Mouse (Mus musculus) heart, adult 9 months (tissue): ENCODE measurements around the gene Ugt1a8.
A peak's percentile ranks its signal among the peaks of the same experiment; 100 is the strongest.

Source experiments
- DNase-seq, 2 experiments: peaks; one replicate each; pipeline ENCODE4 v3.0.0; 2022; ENCODE audit warnings: low spot score in 2 of 2

Ugt1a8 gene

DNA sequence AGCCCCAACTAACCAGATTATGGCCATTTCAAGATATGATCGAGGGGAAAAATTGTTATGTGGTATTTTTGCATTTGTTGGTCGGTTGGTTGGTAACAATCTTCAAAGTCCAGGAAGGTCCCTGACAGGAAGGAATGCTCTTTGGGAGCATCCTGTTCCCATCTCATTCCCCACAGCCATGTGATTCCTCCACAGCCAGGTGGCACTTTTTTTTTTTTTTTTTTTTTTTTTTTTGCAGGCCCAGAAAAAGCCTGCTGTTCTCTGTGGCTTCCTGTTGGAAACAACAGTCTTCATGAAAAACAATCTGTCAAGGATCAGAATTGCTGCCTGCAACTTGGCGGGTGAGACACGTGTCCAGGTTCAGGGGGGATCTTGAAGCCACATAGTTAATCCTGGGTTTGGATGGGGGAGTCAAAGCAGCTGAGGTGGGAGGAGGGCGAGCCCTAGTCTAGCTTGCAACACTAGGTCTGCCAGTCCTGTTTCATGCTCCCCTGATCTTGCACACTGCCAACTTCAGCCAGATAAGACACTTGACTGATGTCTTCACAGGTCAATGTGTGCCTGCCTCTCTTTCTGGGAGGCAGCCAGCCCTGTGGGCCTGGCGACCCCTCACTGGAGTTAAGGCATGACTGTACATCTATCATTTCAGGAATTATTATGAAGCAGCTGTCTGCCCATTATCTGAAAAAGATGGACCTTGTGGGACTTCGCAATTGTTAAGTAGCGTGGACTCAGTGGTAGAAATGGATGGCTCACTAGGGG is 171.4 kb downstream of the Ugt1a8 start:
- no peak for DNase-seq

DNA sequence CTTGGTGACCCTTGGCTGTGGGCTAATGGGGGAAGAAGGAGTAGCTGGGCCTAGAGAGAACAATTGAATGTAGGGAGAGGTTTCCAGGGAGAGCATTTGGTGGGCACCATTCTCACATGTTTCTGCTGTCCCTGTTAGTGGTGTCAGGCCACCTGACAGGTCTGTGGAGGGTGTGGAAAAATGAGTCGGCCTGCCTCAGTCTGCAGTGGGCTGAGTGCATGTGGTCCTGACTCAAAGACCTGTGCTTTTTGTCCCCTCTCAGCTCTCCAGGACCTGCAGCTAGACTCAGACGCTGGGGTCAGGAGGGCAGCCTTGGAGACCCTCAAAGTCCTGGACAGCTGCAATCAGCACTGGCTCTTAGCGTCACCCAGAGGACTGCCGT is 172.0 kb downstream of the Ugt1a8 start:
- DNase-seq = no peak

- no peak for DNase-seq
Observed at GRCm38 (mm10) chr1:88260114-88260513, 172.5 kb downstream of the Ugt1a8 start.

DNA sequence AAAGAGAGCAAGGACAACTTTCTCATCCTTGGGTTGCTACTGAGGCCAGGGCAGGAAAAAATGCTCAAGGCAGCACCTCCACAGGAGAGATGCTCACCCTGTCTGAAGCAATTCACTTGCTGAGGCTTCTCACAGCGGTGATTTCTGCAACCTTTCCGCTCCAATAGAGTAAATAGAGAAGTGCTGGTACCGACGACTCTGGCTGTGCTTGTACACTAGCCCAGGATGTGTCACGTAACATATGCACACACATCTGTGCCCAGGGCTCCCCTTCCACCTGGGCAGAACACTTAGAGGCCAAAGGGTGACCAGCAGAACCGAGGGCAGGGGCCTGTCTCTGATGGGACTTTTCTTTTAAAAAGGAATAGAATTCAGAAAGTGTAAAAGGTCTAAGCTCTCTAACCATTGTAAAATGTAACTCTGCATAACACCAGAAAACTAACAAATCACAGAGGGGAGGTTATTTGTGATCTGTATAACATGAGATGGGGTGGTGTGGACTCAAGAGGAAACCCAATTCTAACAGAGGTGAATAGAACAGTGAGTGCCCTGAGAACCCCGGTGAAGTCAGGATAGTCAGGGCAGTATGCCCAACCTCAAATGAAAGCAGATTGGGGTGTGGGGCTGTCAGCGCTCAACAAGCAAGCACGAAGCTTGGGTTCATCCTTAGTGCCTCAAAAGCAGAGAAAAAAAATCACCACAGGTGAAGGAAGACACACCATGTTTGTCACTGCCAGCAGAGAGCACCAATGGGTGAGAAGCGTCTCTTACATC is 173.2 kb downstream of the Ugt1a8 start:
- DNase-seq = no peak

- no peak for DNase-seq
Observed at GRCm38 (mm10) chr1:88261706-88262105, 174.1 kb downstream of the Ugt1a8 start.

GRCm38 (mm10) chr1:88262255-88262654 is 174.6 kb downstream of the Ugt1a8 start:
- peak in 1 of 2 experiments; percentile 30 for DNase-seq

- DNase-seq = no peak
Observed at GRCm38 (mm10) chr1:88262961-88263360, 175.3 kb downstream of the Ugt1a8 start.

GRCm38 (mm10) chr1:88263778-88264177 is 176.2 kb downstream of the Ugt1a8 start:
- no peak for DNase-seq

DNA sequence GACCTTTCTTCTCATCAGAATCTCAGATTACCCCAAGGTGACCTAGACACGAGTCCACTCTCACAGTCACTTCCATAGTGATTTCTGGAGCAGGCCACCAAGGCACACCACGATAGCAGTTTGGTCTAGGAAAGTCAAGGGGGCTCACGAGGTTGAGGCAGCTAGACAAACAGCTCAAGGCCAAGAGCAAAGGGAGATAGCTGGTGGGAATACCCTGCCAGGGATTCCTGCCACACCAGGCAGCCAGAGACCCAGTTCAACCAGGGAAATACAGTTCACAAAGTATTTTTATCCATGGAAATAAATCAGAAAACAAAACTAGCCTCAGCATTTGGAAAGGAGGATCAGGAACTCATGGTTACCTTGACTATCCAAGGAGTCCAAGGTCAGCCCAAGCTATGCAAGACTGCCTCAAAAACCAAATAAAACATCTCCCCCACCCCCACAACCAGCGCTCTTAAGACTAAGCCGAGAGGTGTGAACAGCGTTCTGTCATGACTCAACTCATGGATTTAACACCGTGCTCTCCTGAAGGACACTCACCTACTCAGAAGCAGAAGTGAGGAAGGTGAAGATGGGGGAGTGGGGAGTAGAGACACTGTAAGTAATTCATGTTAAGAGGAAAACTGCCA is 176.7 kb downstream of the Ugt1a8 start:
- no peak for DNase-seq

DNA sequence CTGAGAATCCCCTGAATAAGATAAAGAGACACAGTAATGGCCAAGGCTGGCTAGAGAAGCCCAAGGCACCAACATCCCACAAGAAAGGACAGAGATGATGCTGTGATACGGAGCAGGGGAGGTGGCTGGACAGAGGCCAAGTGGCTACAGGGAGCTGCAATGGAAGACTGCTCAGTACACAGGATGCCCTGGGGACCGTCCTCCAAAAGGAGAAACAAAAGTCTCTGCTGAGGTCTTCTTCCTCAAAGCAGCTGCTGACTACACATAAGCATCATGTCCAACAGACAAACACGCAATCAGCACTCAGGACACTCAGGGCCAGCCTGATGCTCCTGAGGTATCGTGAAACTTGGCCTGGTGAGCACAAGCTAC is 177.2 kb downstream of the Ugt1a8 start:
- DNase-seq = no peak

DNA sequence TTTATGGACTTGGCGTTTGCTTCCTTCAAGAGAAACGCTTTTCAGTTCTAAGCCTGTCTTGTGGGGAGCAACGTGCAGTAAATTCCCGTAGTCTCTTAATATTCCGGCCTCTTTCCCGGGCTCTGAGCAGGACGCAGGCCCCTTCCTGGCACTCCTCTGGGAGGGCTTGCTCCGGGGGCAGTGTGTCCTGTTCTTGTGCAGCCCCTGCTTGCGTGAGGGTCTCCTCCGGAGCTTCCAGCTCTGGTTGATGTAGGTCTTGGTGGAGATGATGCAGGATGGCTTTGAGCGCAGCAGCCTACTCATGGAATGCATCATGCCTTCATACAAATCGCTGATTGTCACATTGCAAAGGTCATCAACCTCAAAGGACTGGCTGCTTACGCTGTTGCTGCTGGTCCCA is 178.5 kb downstream of the Ugt1a8 start:
- DNase-seq = no peak

DNA sequence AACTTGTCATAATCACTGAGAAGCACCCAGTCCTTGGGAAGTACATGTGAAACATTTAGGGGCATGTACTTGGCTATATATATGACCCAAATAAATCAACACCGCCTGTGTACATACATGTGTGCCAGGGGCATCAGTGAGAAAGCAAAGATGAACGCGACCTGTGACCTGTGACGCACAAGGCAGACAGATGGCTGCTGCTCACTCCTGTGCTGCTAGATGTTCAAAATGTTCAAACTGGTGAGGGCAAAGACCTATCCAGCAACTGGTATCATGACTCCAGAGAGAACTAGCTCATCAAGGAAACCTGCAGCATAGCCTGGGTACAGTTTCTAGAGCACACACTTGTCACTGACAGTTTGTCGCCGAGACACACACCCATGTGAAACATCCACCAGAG is 179.9 kb downstream of the Ugt1a8 start:
- DNase-seq = no peak

- no peak for DNase-seq
Observed at GRCm38 (mm10) chr1:88268070-88268469, 180.5 kb downstream of the Ugt1a8 start.
